Mouse (Mus musculus): Measurements from ENCODE around the gene Ccdc148. TPM values are rescaled to one million over a fixed set of nuclear protein-coding genes. Genes with fewer than 3 reads are reported as not detected.

Ccdc148 gene
- polyA plus RNA-seq, 1 experiment from 2014 or later: 1.4 TPM

- H3K4me2 ChIP-seq (replicated peaks; ENCODE audit: low read depth, low read length): no peak overlapping the region
Measured at GRCm38 (mm10) chr2:59197156-59197555, 36.7 kb upstream of the Ccdc148 start.

GRCm38 (mm10) chr2:59193117-59193516 is 32.6 kb upstream of the Ccdc148 start:
- Histone ChIP-seq H3K27ac (ENCODE audit: low read length) (no peak overlapping the region), H3K36me3 (ENCODE audit: insufficient read depth, low read length) (no peaks in the 10 kb centered on the region), H3K4me1 (ENCODE audit: insufficient read depth, low read length) (peaks cover 7% of the 10 kb centered on the region; the same call in 1 of the 2 replicates), H3K9me3 (ENCODE audit: low read length) (no peaks in the 10 kb centered on the region), H3K4me3 (ENCODE audit: low read length) (no peak overlapping the region), H3K27me3 (ENCODE audit: insufficient read depth, low read length) (no peaks in the 10 kb centered on the region), H3K4me2 (replicated peaks; ENCODE audit: low read depth, low read length) (no peak overlapping the region), H3K9ac (replicated peaks; ENCODE audit: low read length) (no peak overlapping the region)
- 62% methylated on average over 5 of the region's 5 CpGs for WGBS
- no peak for ATAC-seq (ENCODE audit: low FRiP score, low TSS enrichment)

More at GRCm38 (mm10) chr2:59197156-59197555, 36.7 kb upstream of the Ccdc148 start:
- Histone ChIP-seq H3K4me3 (ENCODE audit: low read length) (no peak overlapping the region), H3K27me3 (ENCODE audit: insufficient read depth, low read length) (no peaks in the 10 kb centered on the region), H3K9me3 (ENCODE audit: low read length) (no peaks in the 10 kb centered on the region), H3K4me1 (ENCODE audit: insufficient read depth, low read length) (no peaks in the 10 kb centered on the region), H3K9ac (replicated peaks; ENCODE audit: low read length) (no peak overlapping the region), H3K27ac (ENCODE audit: low read length) (no peak overlapping the region), H3K36me3 (ENCODE audit: insufficient read depth, low read length) (no peaks in the 10 kb centered on the region)
- ATAC-seq (ENCODE audit: low FRiP score, low TSS enrichment): no peak
- 85% methylated on average over 4 of the region's 4 CpGs for WGBS

GRCm38 (mm10) chr2:59191466-59191865 is 31.0 kb upstream of the Ccdc148 start:
- no peak overlapping the region for H3K9ac ChIP-seq (replicated peaks; ENCODE audit: low read length)
- H3K4me2 ChIP-seq (replicated peaks; ENCODE audit: low read depth, low read length): no peak overlapping the region
- H3K27ac ChIP-seq (ENCODE audit: low read length): no peak overlapping the region
- WGBS: 77% methylated on average over 8 of the region's 8 CpGs
- peaks cover 7% of the 10 kb centered on the region; the same call in 1 of the 2 replicates for H3K4me1 ChIP-seq (ENCODE audit: insufficient read depth, low read length)
- no peak for ATAC-seq (ENCODE audit: low FRiP score, low TSS enrichment)
- no peaks in the 10 kb centered on the region for H3K9me3 ChIP-seq (ENCODE audit: low read length)
- H3K36me3 ChIP-seq (ENCODE audit: insufficient read depth, low read length): peaks cover 10% of the 10 kb centered on the region
- no peak overlapping the region for H3K4me3 ChIP-seq (ENCODE audit: low read length)
- no peaks in the 10 kb centered on the region for H3K27me3 ChIP-seq (ENCODE audit: insufficient read depth, low read length)

- Histone ChIP-seq H3K36me3 (ENCODE audit: insufficient read depth, low read length) (peaks cover 10% of the 10 kb centered on the region), H3K4me1 (ENCODE audit: insufficient read depth, low read length) (peaks cover 7% of the 10 kb centered on the region; the same call in 1 of the 2 replicates), H3K9ac (replicated peaks; ENCODE audit: low read length) (no peak overlapping the region), H3K27me3 (ENCODE audit: insufficient read depth, low read length) (no peaks in the 10 kb centered on the region), H3K4me2 (replicated peaks; ENCODE audit: low read depth, low read length) (no peak overlapping the region), H3K9me3 (ENCODE audit: low read length) (no peaks in the 10 kb centered on the region), H3K27ac (ENCODE audit: low read length) (peak overlapping the region; percentile 12; the same call in 1 of the 2 replicates), H3K4me3 (ENCODE audit: low read length) (no peak overlapping the region)
- no peak for ATAC-seq (ENCODE audit: low FRiP score, low TSS enrichment)
- WGBS: 80% methylated on average over 10 of the region's 10 CpGs
Measured at GRCm38 (mm10) chr2:59190186-59190585, 29.7 kb upstream of the Ccdc148 start.

- Histone ChIP-seq H3K4me2 (replicated peaks; ENCODE audit: low read depth, low read length) (no peak overlapping the region), H3K36me3 (ENCODE audit: insufficient read depth, low read length) (peaks cover 10% of the 10 kb centered on the region), H3K9ac (replicated peaks; ENCODE audit: low read length) (no peak overlapping the region), H3K9me3 (ENCODE audit: low read length) (no peaks in the 10 kb centered on the region), H3K27ac (ENCODE audit: low read length) (peak overlapping the region; percentile 12; the same call in 1 of the 2 replicates), H3K4me1 (ENCODE audit: insufficient read depth, low read length) (peaks cover 9% of the 10 kb centered on the region; the same call in 1 of the 2 replicates), H3K27me3 (ENCODE audit: insufficient read depth, low read length) (no peaks in the 10 kb centered on the region), H3K4me3 (ENCODE audit: low read length) (no peak overlapping the region)
- 57% methylated on average over 5 of the region's 5 CpGs for WGBS
- peak; percentile 37; the same call in 1 of the 2 replicates for ATAC-seq (ENCODE audit: low FRiP score, low TSS enrichment)
Measured at GRCm38 (mm10) chr2:59189661-59190185, 29.2 kb upstream of the Ccdc148 start.

- 93% methylated on average over 8 of the region's 8 CpGs for WGBS
- Histone ChIP-seq H3K36me3 (ENCODE audit: insufficient read depth, low read length) (peaks cover 10% of the 10 kb centered on the region), H3K4me3 (ENCODE audit: low read length) (no peak overlapping the region), H3K27me3 (ENCODE audit: insufficient read depth, low read length) (no peaks in the 10 kb centered on the region), H3K27ac (ENCODE audit: low read length) (no peak overlapping the region), H3K4me2 (replicated peaks; ENCODE audit: low read depth, low read length) (no peak overlapping the region), H3K9ac (replicated peaks; ENCODE audit: low read length) (no peak overlapping the region), H3K4me1 (ENCODE audit: insufficient read depth, low read length) (peaks cover 9% of the 10 kb centered on the region; the same call in 1 of the 2 replicates), H3K9me3 (ENCODE audit: low read length) (no peaks in the 10 kb centered on the region)
- ATAC-seq (ENCODE audit: low FRiP score, low TSS enrichment): no peak
Measured at GRCm38 (mm10) chr2:59188306-59188705, 27.8 kb upstream of the Ccdc148 start.

GRCm38 (mm10) chr2:59186966-59187365 is 26.5 kb upstream of the Ccdc148 start:
- Histone ChIP-seq H3K36me3 (ENCODE audit: insufficient read depth, low read length) (peaks cover 10% of the 10 kb centered on the region), H3K4me3 (ENCODE audit: low read length) (no peak overlapping the region), H3K27ac (ENCODE audit: low read length) (no peak overlapping the region), H3K4me2 (replicated peaks; ENCODE audit: low read depth, low read length) (no peak overlapping the region), H3K9me3 (ENCODE audit: low read length) (no peaks in the 10 kb centered on the region), H3K27me3 (ENCODE audit: insufficient read depth, low read length) (no peaks in the 10 kb centered on the region), H3K9ac (replicated peaks; ENCODE audit: low read length) (no peak overlapping the region), H3K4me1 (ENCODE audit: insufficient read depth, low read length) (peaks cover 9% of the 10 kb centered on the region; the same call in 1 of the 2 replicates)
- no peak for ATAC-seq (ENCODE audit: low FRiP score, low TSS enrichment)
- 95% methylated on average over 6 of the region's 6 CpGs for WGBS

- Histone ChIP-seq H3K4me2 (replicated peaks; ENCODE audit: low read depth, low read length) (no peak overlapping the region), H3K9ac (replicated peaks; ENCODE audit: low read length) (no peak overlapping the region), H3K27ac (ENCODE audit: low read length) (no peak overlapping the region), H3K27me3 (ENCODE audit: insufficient read depth, low read length) (no peaks in the 10 kb centered on the region), H3K4me3 (ENCODE audit: low read length) (no peak overlapping the region), H3K36me3 (ENCODE audit: insufficient read depth, low read length) (peaks cover 10% of the 10 kb centered on the region), H3K9me3 (ENCODE audit: low read length) (no peaks in the 10 kb centered on the region), H3K4me1 (ENCODE audit: insufficient read depth, low read length) (peaks cover 9% of the 10 kb centered on the region; the same call in 1 of the 2 replicates)
- no peak; the same call in 1 of the 2 replicates for ATAC-seq (ENCODE audit: low FRiP score, low TSS enrichment)
- 84% methylated on average over 8 of the region's 8 CpGs for WGBS
Measured at GRCm38 (mm10) chr2:59186122-59186521, 25.6 kb upstream of the Ccdc148 start.

GRCm38 (mm10) chr2:59184107-59185064 is 23.9 kb upstream of the Ccdc148 start:
- H3K4me2 ChIP-seq (replicated peaks; ENCODE audit: low read depth, low read length): no peak overlapping the region
- H3K4me3 ChIP-seq (ENCODE audit: low read length): no peak overlapping the region
- ATAC-seq (ENCODE audit: low FRiP score, low TSS enrichment): no peak
- no peak overlapping the region for H3K9ac ChIP-seq (replicated peaks; ENCODE audit: low read length)
- no peak overlapping the region for H3K27ac ChIP-seq (ENCODE audit: low read length)
- peaks cover 10% of the 10 kb centered on the region for H3K36me3 ChIP-seq (ENCODE audit: insufficient read depth, low read length)
- 0 out of 2 replicates have a peak, but pooled peaks cover 2% of the 10 kb centered on the region for H3K4me1 ChIP-seq (ENCODE audit: insufficient read depth, low read length)
- no peaks in the 10 kb centered on the region for H3K27me3 ChIP-seq (ENCODE audit: insufficient read depth, low read length)
- WGBS: 75% methylated on average over 11 of the region's 11 CpGs
- no peaks in the 10 kb centered on the region for H3K9me3 ChIP-seq (ENCODE audit: low read length)

All from kidney, embryonic 16.5 days (tissue).